Mouse (Mus musculus): ENCODE data around the gene Slc22a23.

Gene Slc22a23

DNA sequence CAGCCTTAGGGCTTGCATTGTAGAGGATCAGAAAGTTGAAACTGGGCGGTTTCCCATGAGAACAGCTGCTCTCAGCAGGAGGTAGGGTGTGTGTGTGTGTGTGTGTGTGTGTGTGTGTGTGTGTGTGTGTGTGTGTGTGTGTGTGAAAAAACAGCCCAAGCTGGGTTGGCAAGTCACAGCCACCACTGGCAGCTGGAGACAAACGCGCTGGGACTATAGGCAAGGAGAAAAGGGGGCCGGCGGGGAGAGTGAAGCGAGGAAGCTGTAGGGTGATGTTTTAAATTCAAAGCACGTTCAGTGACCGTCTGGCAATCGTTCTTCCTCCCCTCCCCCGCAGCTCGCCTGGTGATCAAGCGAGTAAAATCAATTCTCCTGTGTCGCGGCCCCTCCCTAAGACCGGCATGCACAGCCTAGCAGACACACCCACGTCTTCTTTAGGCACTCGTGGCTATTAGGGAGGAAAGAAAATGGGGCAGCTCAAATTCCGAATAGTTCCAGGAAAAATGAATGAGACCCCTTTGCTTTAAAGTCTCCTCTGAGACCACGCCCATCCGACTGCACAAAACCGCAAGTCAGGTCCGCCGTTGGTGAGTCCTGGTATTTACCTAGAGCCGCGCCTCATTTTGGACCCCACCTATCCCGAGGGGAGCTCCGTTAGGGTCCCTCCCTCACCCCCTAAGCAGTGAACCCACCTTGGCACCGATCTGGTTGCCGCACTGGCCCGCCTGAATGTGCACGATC, 215.3 kb downstream of the Slc22a23 start:
- DNase-seq: peak; percentile 43
